Mouse (Mus musculus): ENCODE results near the gene Pole2.

GRCm38 (mm10) chr12:69183583-69184308 is 44.2 kb downstream of the Pole2 start, which contains the start of the genes Rpl36al and Mgat2:
- TF ChIP-seq CTCF (IDR thresholded peaks at IDR 0.05; ENCODE audit: extremely low read depth, insufficient read depth, insufficient read length, insufficient replicate concordance) (no peak), POLR2A (IDR thresholded peaks at IDR 0.05; ENCODE audit: low read depth, low read length) (peak; percentile 95)
